Mouse (Mus musculus): ENCODE measurements around the gene Akip1.

- TF ChIP-seq CTCF (IDR thresholded peaks at IDR 0.05; ENCODE audit: low read depth, low read length) = no peak
- no peak for TF ChIP-seq POLR2A (IDR thresholded peaks at IDR 0.05; ENCODE audit: borderline replicate concordance, low read depth, low read length)
Observed at GRCm38 (mm10) chr7:109722618-109723017, 19.1 kb downstream of the Akip1 start.

All from bone marrow macrophage, adult 2 months (primary cell).